Mouse (Mus musculus): ENCODE data around the gene Spg7. TPM values are rescaled to one million over a fixed set of nuclear protein-coding genes. Genes with fewer than 3 reads are reported as not detected.

Gene Spg7
- polyA plus RNA-seq (2015; fragmentation: Nextera tagmentation; extraction: Ambion mirVana): 32.6 and 37.3 TPM in 2 replicates

GRCm38 (mm10) chr8:123062721-123063120 lies at the start of gene Spg7:
TSS of gene Spg7 (plus strand) at chr8:123062942.

GRCm38 (mm10) chr8:123042158-123042973 lies 20.4 kb upstream of the Spg7 start, which contains the start of gene Ankrd11:
TSS of gene Ankrd11 (minus strand) at chr8:123042277.

GRCm38 (mm10) chr8:123101735-123102685 lies 39.3 kb downstream of the Spg7 start, which contains the start of gene Rpl13:
TSS of gene Rpl13 (plus strand) at chr8:123102350.

GRCm38 (mm10) chr8:123117127-123117731 lies 54.5 kb downstream of the Spg7 start, which contains the start of gene Cpne7:
TSS of gene Cpne7 (plus strand) at chr8:123117374.

Small RNA genes within 50 kb of the gene (microRNA-seq; reads per million reads assigned to microRNA genes)
- not detected for gene Mir7079
- not detected for gene Mir7080

Other genes starting within 250 kb of the Spg7 start
- 0.04 and 0.06 TPM in 2 replicates for gene Cdh15, start 215.0 kb upstream of the Spg7 start, polyA plus RNA-seq (2015; fragmentation: Nextera tagmentation; extraction: Ambion mirVana)
- 28.0 and 35.4 TPM in 2 replicates for gene Ankrd11, start 20.7 kb upstream of the Spg7 start, polyA plus RNA-seq (2015; fragmentation: Nextera tagmentation; extraction: Ambion mirVana)
- gene Rpl13, start 39.4 kb downstream of the Spg7 start, polyA plus RNA-seq (2015; fragmentation: Nextera tagmentation; extraction: Ambion mirVana): 1,489 and 1,511 TPM in 2 replicates
- gene Cpne7, start 54.4 kb downstream of the Spg7 start, polyA plus RNA-seq (2015; fragmentation: Nextera tagmentation; extraction: Ambion mirVana): 1.3 and 1.9 TPM in 2 replicates
- gene Sult5a1, start 95.4 kb downstream of the Spg7 start, polyA plus RNA-seq (2015; fragmentation: Nextera tagmentation; extraction: Ambion mirVana): 6.2 and 6.5 TPM in 2 replicates
- 53.3 and 55.8 TPM in 2 replicates for gene Dpep1, start 123.3 kb downstream of the Spg7 start, polyA plus RNA-seq (2015; fragmentation: Nextera tagmentation; extraction: Ambion mirVana)
- gene Chmp1a, start 149.8 kb downstream of the Spg7 start, polyA plus RNA-seq (2015; fragmentation: Nextera tagmentation; extraction: Ambion mirVana): 123 and 124 TPM in 2 replicates
- 2.5 and 2.9 TPM in 2 replicates for gene Spata33, start 149.9 kb downstream of the Spg7 start, polyA plus RNA-seq (2015; fragmentation: Nextera tagmentation; extraction: Ambion mirVana)
- gene Cdk10, start 161.9 kb downstream of the Spg7 start, polyA plus RNA-seq (2015; fragmentation: Nextera tagmentation; extraction: Ambion mirVana): 16.7 and 17.7 TPM in 2 replicates
- gene Spata2l, start 173.3 kb downstream of the Spg7 start, polyA plus RNA-seq (2015; fragmentation: Nextera tagmentation; extraction: Ambion mirVana): 1.9 and 2.7 TPM in 2 replicates
- 10.5 and 11.0 TPM in 2 replicates for gene Zfp276, start 191.3 kb downstream of the Spg7 start, polyA plus RNA-seq (2015; fragmentation: Nextera tagmentation; extraction: Ambion mirVana)
- 18.2 and 18.4 TPM in 2 replicates for gene Vps9d1, start 191.4 kb downstream of the Spg7 start, polyA plus RNA-seq (2015; fragmentation: Nextera tagmentation; extraction: Ambion mirVana)